Mouse (Mus musculus) testis, postnatal 10 days (tissue): ENCODE results near the gene Olfr1247.
"Not testable (repeated sequence)": the region's sequence is repeated elsewhere in the genome, so short reads cannot be mapped to it uniquely, and the experiment has no call there.

ENCODE experiments used
- DNase-seq: peaks from one replicate; pipeline ENCODE4 v3.0.0; 2021; ENCODE audit warnings: low spot score

Gene Olfr1247

GRCm38 (mm10) chr2:89614030-89614429, at the start of gene Olfr1247:
Olfr1247 (minus strand) TSS chr2:89614130.
- no peak for DNase-seq

GRCm38 (mm10) chr2:89661367-89661766, 47.4 kb upstream of the Olfr1247 start, which contains the start of gene Olfr1250:
Olfr1250 (minus strand) TSS chr2:89661467.
- DNase-seq, result no peak

- no peak for DNase-seq
These were observed 21.0 kb upstream of the Olfr1247 start, which contains the start of gene Olfr1249 for GRCm38 (mm10) chr2:89634883-89635282. Olfr1249 (minus strand) TSS chr2:89634983.

GRCm38 (mm10) chr2:89618145-89618544, 4.2 kb upstream of the Olfr1247 start, which contains the start of gene Olfr1248:
Olfr1248 (minus strand) TSS chr2:89618245.
- DNase-seq, result not testable (repeated sequence)

- no peak for DNase-seq
These were observed 20.9 kb downstream of the Olfr1247 start, which contains the start of gene Olfr1246 for GRCm38 (mm10) chr2:89593057-89593456. Olfr1246 (minus strand) TSS chr2:89593157.

GRCm38 (mm10) chr2:89578347-89578746, 35.6 kb downstream of the Olfr1247 start, which contains the start of gene Olfr1245:
Olfr1245 (minus strand) TSS chr2:89578447.
- DNase-seq, result no peak

DNA sequence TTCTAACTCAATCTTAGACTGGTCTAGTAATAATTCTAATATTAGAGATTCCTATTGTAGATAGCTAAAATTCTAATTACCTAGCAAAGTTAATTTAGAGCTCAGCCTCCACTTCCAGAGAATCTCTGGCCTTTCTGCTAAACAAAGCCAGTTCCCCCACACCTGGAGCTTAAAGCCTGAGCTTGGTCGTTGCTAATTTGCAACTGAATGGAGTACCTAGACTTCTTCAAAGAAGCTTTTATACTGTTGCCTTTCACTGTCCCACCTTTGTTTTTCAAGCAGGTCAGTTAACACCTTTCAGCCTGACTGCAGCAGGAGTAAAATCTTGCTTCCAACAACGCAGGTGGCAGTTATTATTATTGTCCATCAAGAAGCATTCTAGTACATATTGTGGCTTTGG, 51.2 kb downstream of the Olfr1247 start:
- DNase-seq, result not testable (repeated sequence)
